ENCODE assay signal across 11 mouse cellular contexts in the genomic region with DNA sequence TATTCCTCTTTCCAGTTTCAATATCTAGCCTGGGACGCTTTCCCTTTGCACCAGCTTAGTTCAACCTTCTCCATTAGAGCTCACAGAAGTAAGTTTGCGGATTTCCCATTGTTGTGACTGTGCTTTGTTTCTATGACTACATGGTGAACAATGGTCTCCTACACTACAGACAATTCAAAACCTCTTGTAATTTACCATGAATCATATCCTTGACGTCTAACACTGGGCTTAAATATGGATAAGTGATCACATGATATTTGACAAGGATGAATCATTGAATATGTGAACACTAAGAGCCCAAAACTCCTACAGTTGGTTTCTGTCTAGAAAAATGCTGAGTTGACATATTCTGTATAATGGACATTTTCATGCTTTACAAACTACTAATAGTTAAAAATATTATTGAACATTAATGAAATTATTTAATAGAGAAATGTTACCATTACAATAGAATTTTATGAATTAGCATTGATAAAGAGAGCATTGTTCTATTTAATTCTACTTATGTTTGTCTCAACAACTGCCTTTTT.
"Had no signal": no experiment of that assay in that cellular context is flagged by ENCODE, and none has a peak within 500 bp of the region (broad histone marks: within the 10 kb centered on the region; RNA-seq: fewer than 3 reads in every experiment).

No protein-coding gene starts in this region.

- H3K9ac ChIP-seq: kidney, embryonic 15.5 days; limb, embryonic 12.5 days; liver, embryonic 13.5 days; liver, postnatal 0 days; midbrain, embryonic 13.5 days had no signal

- H3K9me3 ChIP-seq: kidney, embryonic 15.5 days; limb, embryonic 12.5 days; liver, embryonic 13.5 days; megakaryocyte, embryonic 14.5 days; midbrain, embryonic 13.5 days had no signal

- H3K27ac ChIP-seq: kidney, embryonic 15.5 days; limb, embryonic 12.5 days; liver, embryonic 13.5 days; macrophage had no signal

- H3K36me3 ChIP-seq: kidney, embryonic 15.5 days; limb, embryonic 12.5 days; liver, embryonic 13.5 days; midbrain, embryonic 13.5 days had no signal

- H3K4me1 ChIP-seq: kidney, embryonic 15.5 days; liver, embryonic 13.5 days; megakaryocyte, embryonic 14.5 days; midbrain, embryonic 13.5 days had no signal

- DNase-seq: liver; liver, embryonic 13.5 days; liver, postnatal 0 days; right cerebral cortex, postnatal 4 days; spleen, adult 18-20 months; thymus, postnatal 36 days had no signal

- H3K4me3 ChIP-seq: kidney, embryonic 15.5 days; limb, embryonic 12.5 days; liver, embryonic 13.5 days; megakaryocyte, embryonic 14.5 days; midbrain, embryonic 13.5 days had no signal
